Mouse (Mus musculus) thymus, adult 2 months (tissue): ENCODE results near the gene Yap1. TPM values are rescaled to one million over a fixed set of nuclear protein-coding genes. Genes with fewer than 3 reads are reported as not detected.

ENCODE experiments used
- DNase-seq: peaks from one replicate; pipeline ENCODE4 v3.0.0; 2021
- H3K27ac ChIP-seq: fragments of 200-500 bp; 2 replicates; pipeline ENCODE4 v1.5.1; 2012; ENCODE audit warnings: low read length, control low read depth; ENCODE audit not compliant: control insufficient read depth, insufficient read depth
- H3K27me3 ChIP-seq: fragments of 200-500 bp; 2 replicates; pipeline ENCODE4 v1.6.1; 2012; ENCODE audit warnings: mild to moderate bottlenecking, low read length, moderate library complexity, mixed read lengths; ENCODE audit not compliant: control insufficient read depth, insufficient read depth
- H3K36me3 ChIP-seq: fragments of 200-500 bp; 2 replicates; pipeline ENCODE4 v1.6.1; 2012; ENCODE audit warnings: mild to moderate bottlenecking, low read length, moderate library complexity; ENCODE audit not compliant: control insufficient read depth, insufficient read depth
- H3K4me1 ChIP-seq: fragments of 200-500 bp; replicated peaks from 2 replicates; pipeline ENCODE4 v1.6.1; 2012; ENCODE audit warnings: low read length; ENCODE audit not compliant: control insufficient read depth, insufficient read depth
- H3K4me3 ChIP-seq: fragments of 200-500 bp; 2 replicates; pipeline ENCODE4 v1.5.1; 2012; ENCODE audit warnings: mild to moderate bottlenecking, low read length, control low read depth, moderate library complexity; ENCODE audit not compliant: control insufficient read depth, insufficient read depth
- CTCF ChIP-seq: fragments of 200-500 bp; IDR thresholded peaks from 2 replicates; pipeline ENCODE4 v1.5.1; 2012; ENCODE audit warnings: mild to moderate bottlenecking, control low read depth, low read length, moderate library complexity, borderline replicate concordance; ENCODE audit not compliant: control insufficient read depth, poor library complexity, insufficient read depth; ENCODE audit errors: extremely low read depth
- POLR2A ChIP-seq: fragments of 200-500 bp; IDR thresholded peaks from 2 replicates; pipeline ENCODE4 v1.6.1; 2012; ENCODE audit warnings: mild to moderate bottlenecking, low read length, control low read depth, moderate library complexity; ENCODE audit not compliant: control insufficient read depth, poor library complexity, insufficient read depth; ENCODE audit errors: extremely low read depth
- WGBS: fragments of 180-500 bp; shearing (Covaris S2); methylation state at CpG from one replicate; pipeline ENCODE4 v1.1.7; 2018; 5-methylcytosine and 5-hydroxymethylcytosine counted together
- polyA plus RNA-seq: library from polyadenylated mRNA; depleted of rRNA; stranded (reverse); fragments of >200 nt; gene quantifications from 2 replicates; pipeline ENCODE4 v1.2.3, GENCODE M21; 2012

Yap1 gene
- polyA plus RNA-seq, 1 experiment = 14.4 TPM

GRCm38 (mm10) chr9:7994275-7994674 is 10.1 kb downstream of the Yap1 start:
- WGBS = 80% methylated on average over 5 of the region's 5 CpGs
- TF ChIP-seq CTCF (no peak), POLR2A (no peak)
- H3K4me3 ChIP-seq = no peak overlapping the region
- H3K27ac ChIP-seq = no peak overlapping the region
- H3K36me3 ChIP-seq = no peaks in the 10 kb centered on the region
- DNase-seq = no peak
- H3K27me3 ChIP-seq = no peaks in the 10 kb centered on the region
- H3K4me1 ChIP-seq = no peaks in the 10 kb centered on the region

DNA sequence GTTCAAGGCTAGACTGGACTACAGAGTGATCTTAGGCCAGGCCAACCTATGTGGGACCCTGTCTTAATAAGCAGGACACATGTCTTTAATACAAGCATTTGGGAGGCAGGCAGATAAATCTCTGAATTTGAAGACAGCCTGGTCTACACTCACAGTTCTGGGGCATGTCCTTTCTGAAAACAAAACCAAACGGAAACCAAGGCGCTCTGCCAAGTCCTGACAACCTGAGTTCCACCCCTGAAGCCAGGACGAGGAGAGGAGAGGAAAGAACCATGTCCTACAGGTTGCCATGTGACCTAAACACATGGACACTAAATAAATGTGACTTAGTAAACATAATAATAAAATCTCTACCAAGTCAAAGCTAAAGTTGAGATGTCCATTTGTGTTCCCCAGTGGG is 11.7 kb downstream of the Yap1 start:
- H3K27ac ChIP-seq = no peak overlapping the region
- DNase-seq = no peak

GRCm38 (mm10) chr9:7990897-7991296 is 13.5 kb downstream of the Yap1 start:
- WGBS = 86% methylated on average over 4 of the region's 4 CpGs
- H3K27ac ChIP-seq = no peak overlapping the region
- no peak for TF ChIP-seq CTCF
- no peak for TF ChIP-seq POLR2A
- no peaks in the 10 kb centered on the region for H3K27me3 ChIP-seq
- no peaks in the 10 kb centered on the region for H3K36me3 ChIP-seq
- H3K4me1 ChIP-seq = no peaks in the 10 kb centered on the region
- H3K4me3 ChIP-seq = no peak overlapping the region
- DNase-seq = no peak

More for the DNA sequence above, 11.7 kb downstream of the Yap1 start:
- Histone ChIP-seq H3K4me1 (no peaks in the 10 kb centered on the region), H3K4me3 (no peak overlapping the region), H3K27me3 (no peaks in the 10 kb centered on the region), H3K36me3 (no peaks in the 10 kb centered on the region)
- TF ChIP-seq CTCF (no peak), POLR2A (no peak)
- WGBS = 54% methylated on average over 3 of the region's 3 CpGs

GRCm38 (mm10) chr9:7987119-7987518 is 17.3 kb downstream of the Yap1 start:
- Histone ChIP-seq H3K27ac (no peak overlapping the region), H3K27me3 (no peaks in the 10 kb centered on the region), H3K36me3 (no peaks in the 10 kb centered on the region), H3K4me3 (no peak overlapping the region), H3K4me1 (no peaks in the 10 kb centered on the region)
- no peak for DNase-seq
- WGBS = 85% methylated on average over 5 of the region's 5 CpGs
- TF ChIP-seq CTCF = no peak
- no peak for TF ChIP-seq POLR2A

GRCm38 (mm10) chr9:7984287-7984686 is 20.1 kb downstream of the Yap1 start:
- DNase-seq = no peak
- H3K27ac ChIP-seq = no peak overlapping the region
- WGBS = 91% methylated on average over 4 of the region's 4 CpGs

DNA sequence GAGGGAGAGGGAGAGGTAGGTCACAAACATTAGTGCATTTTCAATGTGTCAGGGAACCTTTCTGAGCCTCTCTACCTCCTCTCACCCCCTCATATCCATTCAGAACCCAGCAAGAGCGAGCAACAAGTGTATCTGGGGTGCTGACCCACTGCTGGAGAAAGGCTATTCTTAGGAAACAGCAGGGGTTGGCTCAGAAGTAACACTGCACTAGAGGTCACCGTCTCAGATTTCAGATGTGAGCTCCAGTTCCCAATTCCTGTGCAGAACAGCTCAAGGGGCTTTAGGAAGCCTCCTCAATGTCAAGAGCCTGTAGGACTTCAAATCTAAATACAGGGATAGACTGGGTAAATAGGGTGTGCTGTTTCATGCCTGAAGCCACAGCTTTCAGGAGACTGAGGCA is 20.7 kb downstream of the Yap1 start:
- WGBS = 60% methylated on average over 2 of the region's 2 CpGs
- Histone ChIP-seq H3K27me3 (no peaks in the 10 kb centered on the region), H3K36me3 (no peaks in the 10 kb centered on the region), H3K4me1 (no peaks in the 10 kb centered on the region), H3K4me3 (no peak overlapping the region), H3K27ac (no peak overlapping the region)
- no peak for DNase-seq
- TF ChIP-seq POLR2A (no peak), CTCF (no peak)

More at GRCm38 (mm10) chr9:7984287-7984686, 20.1 kb downstream of the Yap1 start:
- Histone ChIP-seq H3K4me3 (no peak overlapping the region), H3K36me3 (no peaks in the 10 kb centered on the region), H3K4me1 (no peaks in the 10 kb centered on the region), H3K27me3 (no peaks in the 10 kb centered on the region)
- no peak for TF ChIP-seq POLR2A
- no peak for TF ChIP-seq CTCF

DNA sequence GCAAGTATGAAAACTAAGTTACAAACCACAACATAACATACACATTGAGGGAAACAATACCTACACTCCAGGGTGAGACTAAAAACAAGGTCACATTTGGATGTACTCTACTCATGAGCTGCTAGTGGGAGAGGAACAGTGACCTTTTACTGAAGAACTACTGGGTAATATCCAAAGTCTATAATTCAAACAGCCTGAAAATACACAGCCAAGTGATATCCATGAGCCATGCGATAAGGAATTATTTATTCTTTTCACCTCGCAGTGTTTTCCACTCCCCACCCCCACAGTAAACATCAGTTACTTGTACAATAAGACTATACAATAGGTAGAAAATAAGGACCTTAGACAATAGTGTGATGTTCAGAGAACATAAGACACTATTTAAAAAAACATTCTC is 24.2 kb downstream of the Yap1 start:
- H3K27me3 ChIP-seq = no peaks in the 10 kb centered on the region
- no peak overlapping the region for H3K27ac ChIP-seq
- no peaks in the 10 kb centered on the region for H3K4me1 ChIP-seq

More for the DNA sequence above, 24.2 kb downstream of the Yap1 start:
- no peaks in the 10 kb centered on the region for H3K36me3 ChIP-seq
- H3K4me3 ChIP-seq = no peak overlapping the region
- no peak for TF ChIP-seq CTCF
- TF ChIP-seq POLR2A = no peak
- no peak for DNase-seq
- 94% methylated on average over 2 of the region's 2 CpGs for WGBS
